In the genomic region with DNA sequence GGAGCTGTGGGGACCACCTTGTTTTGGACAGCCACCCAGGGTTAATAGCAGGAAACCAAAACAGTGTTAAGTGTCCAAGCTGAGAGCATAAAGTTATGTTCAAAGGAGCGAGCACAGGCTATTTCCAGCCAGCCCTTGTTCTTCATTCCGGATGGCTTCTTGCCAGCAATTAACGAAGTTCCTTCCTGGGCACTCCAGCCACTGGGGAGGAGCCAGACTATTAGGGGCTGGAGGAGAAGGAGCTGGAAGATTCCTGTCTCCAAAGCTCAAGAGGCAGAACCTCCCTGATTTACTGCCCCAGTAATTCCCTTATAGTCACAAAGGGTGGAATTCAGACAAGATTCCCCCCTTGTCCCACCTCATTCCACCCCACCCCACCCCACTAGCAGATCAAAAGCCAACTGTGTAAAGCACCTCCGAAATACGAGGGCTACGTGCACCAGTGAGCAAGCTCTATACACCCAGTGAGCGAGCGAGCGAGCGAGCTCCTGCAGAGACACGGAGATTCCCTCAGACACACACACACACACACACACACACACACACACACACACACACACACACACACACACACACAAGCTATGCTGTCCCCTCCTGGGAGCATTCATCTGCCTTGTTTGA, we compare ENCODE assay signal across 8 mouse cellular contexts.
A peak's percentile ranks its signal among the peaks of the same experiment; 100 is the strongest.
DNase-seq lines count a peak whose midpoint lies in the region; ATAC-seq and TF ChIP-seq lines count a peak whose summit lies in the region.

No protein-coding gene starts in this region.

- no peak for TF ChIP-seq POLR2A in brain, embryonic 14.5 days (IDR thresholded peaks at IDR 0.05; ENCODE audit: borderline replicate concordance, extremely low read depth, insufficient read depth, insufficient read length, poor library complexity, severe bottlenecking)

- intact Hi-C loops in heart, postnatal 14 days (cut with DNase I), result no loop called here

- ATAC-seq in megakaryocyte-erythroid progenitor cell, adult 5-6 weeks (replicated peaks; ENCODE audit: low FRiP score, low TSS enrichment, poor library complexity, severe bottlenecking), result no peak

- DNase-seq in cerebellum, postnatal 14 days, result peak; percentile 17
- DNase-seq in cerebellum, adult 9-10 months, result no peak
- peak; percentile 77 for DNase-seq in brain, embryonic 14.5 days (ENCODE audit: low read depth)
- peak; percentile 12 to 54 for DNase-seq in heart, postnatal 14 days
- peak; percentile 65 to 76 for DNase-seq in kidney, postnatal 36 days
- peak; percentile 76 to 77 for DNase-seq in lung, postnatal 4 days
- no peak for DNase-seq in gastrocnemius, postnatal 4 days (ENCODE audit: low spot score in 2 of 2)

- TF ChIP-seq CTCF in brain, embryonic 14.5 days (IDR thresholded peaks at IDR 0.05; ENCODE audit: borderline replicate concordance, extremely low read depth, insufficient read depth, insufficient read length), result no peak

Comparison
In these comparisons a context has a peak if more than half of its experiments do, and no peak if none do; other contexts are left out.
1. DNase-seq: peak in cerebellum, postnatal 14 days (2 of 2), brain, embryonic 14.5 days (single experiment), heart, postnatal 14 days (2 of 2), kidney, postnatal 36 days (2 of 2) and lung, postnatal 4 days (2 of 2); none in cerebellum, adult 9-10 months (single experiment) and gastrocnemius, postnatal 4 days (0 of 2).